Mouse (Mus musculus) thymus, adult 2 months (tissue): ENCODE measurements around the gene Ppfia4. TPM values are rescaled to one million over a fixed set of nuclear protein-coding genes. Genes with fewer than 3 reads are reported as not detected.

Experiments used
- DNase-seq: peaks from one replicate; pipeline ENCODE4 v3.0.0; 2021
- H3K27ac ChIP-seq: fragments of 200-500 bp; 2 replicates; pipeline ENCODE4 v1.5.1; 2012; ENCODE audit warnings: low read length, control low read depth; ENCODE audit not compliant: control insufficient read depth, insufficient read depth
- H3K27me3 ChIP-seq: fragments of 200-500 bp; 2 replicates; pipeline ENCODE4 v1.6.1; 2012; ENCODE audit warnings: mild to moderate bottlenecking, low read length, moderate library complexity, mixed read lengths; ENCODE audit not compliant: control insufficient read depth, insufficient read depth
- H3K36me3 ChIP-seq: fragments of 200-500 bp; 2 replicates; pipeline ENCODE4 v1.6.1; 2012; ENCODE audit warnings: mild to moderate bottlenecking, low read length, moderate library complexity; ENCODE audit not compliant: control insufficient read depth, insufficient read depth
- H3K4me1 ChIP-seq: fragments of 200-500 bp; replicated peaks from 2 replicates; pipeline ENCODE4 v1.6.1; 2012; ENCODE audit warnings: low read length; ENCODE audit not compliant: control insufficient read depth, insufficient read depth
- H3K4me3 ChIP-seq: fragments of 200-500 bp; 2 replicates; pipeline ENCODE4 v1.5.1; 2012; ENCODE audit warnings: mild to moderate bottlenecking, low read length, control low read depth, moderate library complexity; ENCODE audit not compliant: control insufficient read depth, insufficient read depth
- CTCF ChIP-seq: fragments of 200-500 bp; IDR thresholded peaks from 2 replicates; pipeline ENCODE4 v1.5.1; 2012; ENCODE audit warnings: mild to moderate bottlenecking, control low read depth, low read length, moderate library complexity, borderline replicate concordance; ENCODE audit not compliant: control insufficient read depth, poor library complexity, insufficient read depth; ENCODE audit errors: extremely low read depth
- POLR2A ChIP-seq: fragments of 200-500 bp; IDR thresholded peaks from 2 replicates; pipeline ENCODE4 v1.6.1; 2012; ENCODE audit warnings: mild to moderate bottlenecking, low read length, control low read depth, moderate library complexity; ENCODE audit not compliant: control insufficient read depth, poor library complexity, insufficient read depth; ENCODE audit errors: extremely low read depth
- WGBS: fragments of 180-500 bp; shearing (Covaris S2); methylation state at CpG from one replicate; pipeline ENCODE4 v1.1.7; 2018; 5-methylcytosine and 5-hydroxymethylcytosine counted together
- polyA plus RNA-seq: library from polyadenylated mRNA; depleted of rRNA; stranded (reverse); fragments of >200 nt; gene quantifications from 2 replicates; pipeline ENCODE4 v1.2.3, GENCODE M21; 2012

Ppfia4 gene
- polyA plus RNA-seq, 1 experiment = 17.2 TPM

- H3K4me3 ChIP-seq = no peak overlapping the region
- 92% methylated on average over 13 of the region's 13 CpGs for WGBS
- TF ChIP-seq POLR2A (no peak), CTCF (no peak)
- no peak for DNase-seq
- H3K27me3 ChIP-seq = no peaks in the 10 kb centered on the region
- no peaks in the 10 kb centered on the region for H3K4me1 ChIP-seq
- H3K27ac ChIP-seq = no peak overlapping the region
- no peaks in the 10 kb centered on the region for H3K36me3 ChIP-seq
Observed at GRCm38 (mm10) chr1:134275616-134276464, 56.9 kb downstream of the Ppfia4 start.

DNA sequence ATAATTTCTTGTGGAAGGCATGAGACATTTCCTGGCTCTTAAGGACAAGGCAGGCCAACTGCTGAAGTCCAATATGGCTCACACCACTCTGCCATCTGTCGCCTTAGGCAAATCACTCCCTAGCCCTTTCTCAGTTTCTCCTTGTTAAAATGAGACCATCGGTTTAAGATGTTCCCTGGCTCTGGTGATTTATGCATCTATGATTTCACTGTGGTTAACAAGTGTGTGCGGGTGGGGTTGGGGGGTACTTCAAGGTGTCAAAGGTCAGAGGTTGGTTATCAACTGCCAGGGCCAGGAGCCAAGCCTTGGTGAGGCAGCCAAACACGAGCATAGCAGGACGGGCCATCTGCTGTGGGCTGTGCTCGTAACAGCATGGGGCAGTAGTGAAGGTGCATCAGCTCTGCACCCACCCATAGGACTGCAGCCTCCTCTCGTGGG lies 58.2 kb downstream of the Ppfia4 start:
- no peak for DNase-seq
- no peaks in the 10 kb centered on the region for H3K27me3 ChIP-seq
- H3K36me3 ChIP-seq = no peaks in the 10 kb centered on the region
- WGBS = 90% methylated on average over 7 of the region's 7 CpGs
- no peak overlapping the region for H3K4me3 ChIP-seq
- TF ChIP-seq POLR2A (no peak), CTCF (no peak)
- H3K4me1 ChIP-seq = no peaks in the 10 kb centered on the region
- no peak overlapping the region for H3K27ac ChIP-seq

GRCm38 (mm10) chr1:134273493-134274395 lies 59.0 kb downstream of the Ppfia4 start:
- no peaks in the 10 kb centered on the region for H3K36me3 ChIP-seq
- TF ChIP-seq CTCF (no peak), POLR2A (no peak)
- no peak for DNase-seq
- H3K4me3 ChIP-seq = no peak overlapping the region
- 86% methylated on average over 9 of the region's 9 CpGs for WGBS
- no peaks in the 10 kb centered on the region for H3K4me1 ChIP-seq
- H3K27me3 ChIP-seq = no peaks in the 10 kb centered on the region
- no peak overlapping the region for H3K27ac ChIP-seq

DNA sequence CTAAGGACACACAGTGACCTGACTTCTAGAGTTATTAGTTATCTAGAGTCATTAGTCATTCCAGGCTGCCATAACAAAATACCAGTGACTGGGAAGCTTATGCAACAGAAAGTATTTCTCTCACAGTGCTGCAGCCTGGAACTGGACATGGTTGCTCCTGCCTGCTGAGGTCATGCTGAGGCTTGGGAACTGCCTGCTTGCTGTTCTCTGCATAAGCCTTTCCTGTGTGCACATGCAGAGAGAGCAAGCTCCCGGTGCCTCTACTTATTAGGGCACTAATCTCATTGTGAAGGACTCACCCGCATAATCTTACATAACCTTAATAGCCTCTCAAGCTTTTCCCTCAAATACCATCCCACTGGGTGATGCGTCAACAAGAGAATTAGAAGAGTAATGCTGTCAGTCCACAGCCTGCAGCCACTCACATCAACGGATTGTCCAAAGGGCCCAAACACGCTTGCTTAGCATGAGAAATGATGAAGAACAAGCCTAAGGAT lies 59.9 kb downstream of the Ppfia4 start:
- TF ChIP-seq POLR2A = no peak
- no peak for TF ChIP-seq CTCF
- no peaks in the 10 kb centered on the region for H3K36me3 ChIP-seq
- no peaks in the 10 kb centered on the region for H3K4me1 ChIP-seq
- no peak overlapping the region for H3K4me3 ChIP-seq
- WGBS = 92% methylated on average over 5 of the region's 5 CpGs
- no peak overlapping the region for H3K27ac ChIP-seq
- no peak for DNase-seq
- H3K27me3 ChIP-seq = no peaks in the 10 kb centered on the region

DNA sequence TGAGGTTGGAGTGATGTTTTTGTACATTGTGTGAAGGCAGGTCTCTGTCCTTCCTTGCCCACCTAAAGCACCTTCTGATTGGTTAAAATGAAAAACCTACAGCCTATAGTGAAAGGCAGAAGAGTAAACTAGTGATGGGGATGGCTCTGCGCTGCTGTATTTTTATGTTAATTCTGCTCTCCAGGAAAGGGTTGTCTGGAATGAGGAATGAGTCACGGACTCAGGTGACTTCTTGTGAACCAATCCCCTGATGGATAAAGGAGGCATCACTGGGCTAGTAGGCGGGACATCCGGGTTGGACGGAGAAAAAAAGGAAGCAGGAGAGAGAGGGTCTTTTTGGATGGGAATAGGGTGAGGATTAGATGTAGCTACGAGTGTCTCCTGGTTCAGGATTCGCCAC lies 62.7 kb downstream of the Ppfia4 start:
- DNase-seq = no peak
- TF ChIP-seq POLR2A = no peak
- no peak for TF ChIP-seq CTCF
- no peak overlapping the region for H3K4me3 ChIP-seq
- no peak overlapping the region for H3K27ac ChIP-seq
- no peaks in the 10 kb centered on the region for H3K4me1 ChIP-seq
- 93% methylated on average over 7 of the region's 7 CpGs for WGBS
- no peaks in the 10 kb centered on the region for H3K36me3 ChIP-seq
- no peaks in the 10 kb centered on the region for H3K27me3 ChIP-seq

DNA sequence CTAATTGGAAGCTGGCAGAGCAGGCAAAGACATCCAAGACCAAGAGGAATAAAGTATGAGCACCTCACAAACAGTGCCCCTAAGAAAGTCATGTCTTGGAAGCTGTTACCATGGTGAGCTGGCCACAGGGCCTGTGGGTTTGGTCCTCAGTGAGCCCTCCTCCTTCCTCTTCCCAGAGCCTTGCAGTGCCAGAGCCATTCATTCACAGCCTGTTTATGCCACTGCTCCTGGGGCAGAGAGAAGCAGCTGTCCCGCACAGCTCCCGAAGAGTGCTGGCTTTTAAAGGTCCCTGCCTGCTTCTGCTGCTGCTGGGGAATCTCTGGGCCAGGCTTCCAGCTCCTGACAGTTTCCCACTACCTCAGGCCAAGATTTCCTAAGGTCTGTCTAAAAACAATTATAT lies 66.9 kb downstream of the Ppfia4 start:
- TF ChIP-seq CTCF (no peak), POLR2A (no peak)
- DNase-seq = no peak
- H3K4me1 ChIP-seq = no peaks in the 10 kb centered on the region
- WGBS = 74% methylated on average over 2 of the region's 2 CpGs
- no peak overlapping the region for H3K4me3 ChIP-seq
- no peaks in the 10 kb centered on the region for H3K27me3 ChIP-seq
- no peak overlapping the region for H3K27ac ChIP-seq
- H3K36me3 ChIP-seq = no peaks in the 10 kb centered on the region
